Mouse (Mus musculus): ENCODE data around the gene Zfp385a.

DNA sequence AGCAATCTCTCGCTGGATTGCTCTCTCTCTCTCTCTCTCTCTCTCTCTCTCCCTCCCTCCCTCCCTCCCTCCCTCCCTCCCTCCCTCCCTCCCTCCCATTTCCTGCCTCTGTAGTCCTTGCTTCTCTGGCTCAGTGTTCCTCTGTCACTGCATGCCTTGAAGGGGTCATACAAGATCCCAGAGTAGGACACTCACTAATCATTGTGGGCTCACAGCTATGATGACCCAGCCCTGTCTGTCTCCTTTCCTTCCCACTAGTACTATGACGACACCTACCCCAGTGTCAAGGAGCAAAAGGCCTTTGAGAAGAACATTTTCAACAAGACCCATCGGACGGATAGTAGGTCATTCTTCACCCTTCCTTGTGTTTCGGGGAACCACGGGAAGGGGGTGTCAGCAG is 49.5 kb downstream of the Zfp385a start:
- no peak for TF ChIP-seq CTCF (IDR thresholded peaks at IDR 0.05; ENCODE audit: borderline replicate concordance, insufficient read depth, low read length)
- no peak for TF ChIP-seq POLR2A (IDR thresholded peaks at IDR 0.05; ENCODE audit: low read depth, low read length)

Data from embryonic fibroblast, embryonic 13.5 days (primary cell).